Mouse (Mus musculus): ENCODE data around the gene Fam208a.

Fam208a gene

DNA sequence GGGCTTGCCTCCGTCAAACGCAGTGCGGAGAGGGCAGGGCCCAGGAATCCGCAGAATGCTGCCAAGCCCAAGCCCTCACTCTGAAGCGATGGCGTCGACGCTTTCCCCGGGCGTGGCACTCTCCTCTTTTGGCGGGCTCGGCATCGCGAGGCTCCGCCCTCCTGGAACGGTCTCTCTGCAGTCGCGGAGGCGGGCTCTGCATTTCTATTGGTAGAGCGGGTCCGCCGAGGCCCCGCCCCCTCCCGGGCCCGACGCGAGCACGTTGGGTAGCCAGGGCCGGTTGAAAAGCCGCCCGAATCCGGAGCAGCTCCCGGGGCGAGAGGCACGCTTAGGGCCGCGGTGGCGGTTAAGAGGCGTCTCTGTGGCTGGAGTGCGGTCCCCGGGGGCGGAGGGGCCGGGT is at the start of gene Fam208a:
Fam208a (plus strand) TSS at position 262 of the 400 bp plus-strand sequence.
- peak; percentile 96 for DNase-seq (ENCODE audit: low spot score)

DNA sequence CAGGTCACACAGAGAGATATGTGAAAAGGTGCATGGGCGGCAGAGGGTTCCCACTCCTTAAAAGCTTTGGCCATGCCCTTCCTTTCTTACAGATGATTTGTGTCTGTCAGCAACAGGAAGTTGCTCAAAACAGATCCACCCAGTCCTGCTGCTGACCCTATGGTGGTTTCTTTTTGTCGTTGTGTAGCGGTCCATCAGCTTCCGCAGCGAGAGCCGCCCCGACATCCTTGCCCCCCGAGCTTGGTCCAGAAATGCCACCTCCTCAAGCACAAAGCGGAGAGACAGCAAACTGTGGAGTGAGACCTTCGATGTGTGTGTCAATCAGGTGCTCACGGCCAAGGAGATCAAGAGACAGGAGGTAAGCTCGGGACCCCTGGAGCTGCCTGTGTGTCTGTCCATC is 49.2 kb upstream of the Fam208a start:
- DNase-seq (ENCODE audit: low spot score), result no peak

DNA sequence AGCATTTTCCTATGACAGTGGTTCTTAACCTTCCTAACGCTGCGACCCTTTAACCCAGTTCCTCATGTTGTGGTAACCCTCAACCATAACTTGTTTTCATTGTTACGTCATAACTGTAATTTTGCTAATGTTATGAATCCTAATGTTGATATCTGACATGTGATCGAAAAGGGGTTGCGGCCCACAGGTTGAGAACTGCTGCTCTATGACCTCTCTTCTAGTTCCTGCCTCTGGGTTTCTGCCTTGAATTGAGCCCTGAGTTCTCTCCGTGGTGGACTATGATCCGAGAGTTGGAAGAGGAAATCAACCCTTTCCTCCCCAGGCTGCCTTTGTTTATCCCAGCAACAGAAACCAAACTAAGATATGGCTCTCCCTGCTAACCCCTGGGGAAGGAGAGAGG is 47.2 kb upstream of the Fam208a start:
- DNase-seq (ENCODE audit: low spot score), result no peak

- DNase-seq (ENCODE audit: low spot score), result no peak
Measured at GRCm38 (mm10) chr14:27383321-27383830, 45.3 kb upstream of the Fam208a start.

GRCm38 (mm10) chr14:27384143-27384542 is 44.5 kb upstream of the Fam208a start:
- DNase-seq (ENCODE audit: low spot score), result no peak

DNA sequence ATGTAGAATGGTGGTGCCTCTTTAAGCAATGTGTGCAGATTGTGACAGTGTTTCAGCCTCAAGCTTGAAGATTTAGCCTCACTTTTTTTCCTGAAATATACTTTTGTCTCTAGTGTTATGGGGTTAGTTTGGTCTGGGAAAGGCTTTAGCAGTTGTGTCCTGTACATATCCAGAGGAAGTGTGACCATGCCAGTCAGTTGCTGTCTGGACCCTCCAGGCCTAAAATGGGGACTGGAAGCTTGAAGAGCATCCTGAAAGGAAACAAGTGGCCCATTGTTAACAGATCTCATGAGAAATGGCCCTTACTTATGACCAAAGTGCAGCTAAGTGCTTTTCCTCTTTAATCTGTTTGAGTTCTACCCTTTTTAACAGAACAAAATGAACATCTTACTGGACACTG is 40.0 kb upstream of the Fam208a start:
- no peak for DNase-seq (ENCODE audit: low spot score)

GRCm38 (mm10) chr14:27389722-27390121 is 38.9 kb upstream of the Fam208a start:
- no peak for DNase-seq (ENCODE audit: low spot score)

DNA sequence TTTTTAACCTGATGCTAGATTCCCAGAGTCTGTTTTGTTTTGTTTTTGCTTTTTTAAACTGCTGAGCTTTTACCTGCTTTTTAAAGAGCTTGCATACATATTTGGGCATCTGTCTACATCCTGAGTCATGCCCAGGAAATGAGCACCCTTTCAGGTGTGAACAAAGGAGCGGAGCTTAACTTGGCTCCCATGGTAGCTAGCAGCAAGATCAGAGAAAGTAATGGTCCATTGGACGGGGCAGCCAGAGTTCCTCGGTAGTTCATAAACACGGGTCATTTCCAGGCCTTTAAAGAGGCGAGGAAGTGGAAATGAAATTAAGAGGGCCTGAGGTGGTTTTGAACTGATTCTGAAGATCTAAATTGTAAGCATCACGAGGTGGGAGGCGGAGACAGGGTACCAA is 38.0 kb upstream of the Fam208a start:
- no peak for DNase-seq (ENCODE audit: low spot score)

- DNase-seq (ENCODE audit: low spot score), result no peak
Measured at GRCm38 (mm10) chr14:27391776-27392308, 36.8 kb upstream of the Fam208a start.

DNA sequence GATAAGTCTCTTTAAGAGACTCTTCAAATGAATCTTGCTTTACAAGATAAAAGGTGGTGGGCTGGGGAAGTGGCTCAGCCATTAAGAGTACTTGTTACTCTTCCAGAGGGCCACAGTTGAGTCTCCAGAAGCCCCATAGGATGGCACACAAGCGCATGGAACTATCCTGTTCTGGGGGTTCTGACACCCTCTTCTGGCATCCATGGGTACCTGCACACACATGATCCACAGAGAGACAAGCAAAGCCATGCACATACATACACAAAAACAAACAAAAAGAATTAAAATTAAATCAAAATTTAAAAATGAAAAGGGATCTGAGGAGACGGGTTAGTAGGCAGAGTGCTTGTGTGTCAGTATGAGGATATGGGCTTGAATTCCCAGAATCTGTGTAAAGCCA is 36.0 kb upstream of the Fam208a start:
- no peak for DNase-seq (ENCODE audit: low spot score)

- DNase-seq (ENCODE audit: low spot score), result no peak
Measured at GRCm38 (mm10) chr14:27393806-27394205, 34.8 kb upstream of the Fam208a start.

DNA sequence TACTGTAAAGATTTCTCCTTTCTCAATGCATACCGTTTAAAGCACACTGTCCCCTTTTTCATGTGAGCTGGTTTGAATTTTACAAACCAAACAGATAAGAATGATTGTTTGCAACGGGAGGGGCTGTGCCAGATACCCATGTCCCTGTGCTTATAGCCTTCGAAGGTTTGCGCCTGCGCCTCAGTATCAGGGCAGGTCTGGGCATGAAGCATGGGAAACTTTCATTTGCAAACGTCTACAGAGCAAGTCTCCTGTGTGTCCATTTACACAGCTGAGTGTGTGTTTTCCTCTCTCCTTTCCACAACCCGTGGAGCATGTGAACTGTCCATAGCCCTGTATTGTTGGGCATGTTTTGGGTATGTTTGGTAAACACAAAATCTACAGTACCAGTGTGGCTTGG is 32.2 kb upstream of the Fam208a start:
- DNase-seq (ENCODE audit: low spot score), result peak; percentile 58

GRCm38 (mm10) chr14:27397526-27397925 is 31.1 kb upstream of the Fam208a start:
- DNase-seq (ENCODE audit: low spot score), result no peak

- DNase-seq (ENCODE audit: low spot score), result no peak
Measured at GRCm38 (mm10) chr14:27400495-27400894, 28.1 kb upstream of the Fam208a start.

DNA sequence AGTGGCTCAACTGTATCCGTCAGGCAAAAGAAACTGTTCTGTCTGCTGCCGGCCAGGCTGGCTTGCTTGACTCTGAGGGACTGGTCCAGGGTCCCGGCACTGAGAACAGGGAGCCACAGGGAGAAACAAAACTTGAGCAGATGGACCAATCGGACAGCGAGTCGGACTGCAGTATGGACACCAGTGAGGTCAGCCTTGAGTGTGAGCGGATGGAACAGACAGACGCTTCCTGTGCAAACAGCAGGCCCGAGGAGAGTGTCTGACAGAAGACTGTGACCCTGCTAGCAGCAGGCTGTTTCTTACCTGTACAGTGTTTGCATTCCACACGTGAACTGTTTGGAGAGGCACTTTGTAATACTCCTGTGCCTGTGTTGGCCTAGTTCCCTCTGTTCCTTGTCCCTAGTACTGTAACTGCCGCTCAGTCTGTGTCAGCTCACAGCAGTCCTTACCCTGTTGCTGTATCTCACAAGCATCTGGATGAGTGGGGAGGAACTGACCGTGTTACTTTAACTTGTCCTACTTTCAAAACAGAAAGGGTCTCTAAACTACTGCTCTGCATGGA is 26.8 kb upstream of the Fam208a start:
- no peak for DNase-seq (ENCODE audit: low spot score)

DNA sequence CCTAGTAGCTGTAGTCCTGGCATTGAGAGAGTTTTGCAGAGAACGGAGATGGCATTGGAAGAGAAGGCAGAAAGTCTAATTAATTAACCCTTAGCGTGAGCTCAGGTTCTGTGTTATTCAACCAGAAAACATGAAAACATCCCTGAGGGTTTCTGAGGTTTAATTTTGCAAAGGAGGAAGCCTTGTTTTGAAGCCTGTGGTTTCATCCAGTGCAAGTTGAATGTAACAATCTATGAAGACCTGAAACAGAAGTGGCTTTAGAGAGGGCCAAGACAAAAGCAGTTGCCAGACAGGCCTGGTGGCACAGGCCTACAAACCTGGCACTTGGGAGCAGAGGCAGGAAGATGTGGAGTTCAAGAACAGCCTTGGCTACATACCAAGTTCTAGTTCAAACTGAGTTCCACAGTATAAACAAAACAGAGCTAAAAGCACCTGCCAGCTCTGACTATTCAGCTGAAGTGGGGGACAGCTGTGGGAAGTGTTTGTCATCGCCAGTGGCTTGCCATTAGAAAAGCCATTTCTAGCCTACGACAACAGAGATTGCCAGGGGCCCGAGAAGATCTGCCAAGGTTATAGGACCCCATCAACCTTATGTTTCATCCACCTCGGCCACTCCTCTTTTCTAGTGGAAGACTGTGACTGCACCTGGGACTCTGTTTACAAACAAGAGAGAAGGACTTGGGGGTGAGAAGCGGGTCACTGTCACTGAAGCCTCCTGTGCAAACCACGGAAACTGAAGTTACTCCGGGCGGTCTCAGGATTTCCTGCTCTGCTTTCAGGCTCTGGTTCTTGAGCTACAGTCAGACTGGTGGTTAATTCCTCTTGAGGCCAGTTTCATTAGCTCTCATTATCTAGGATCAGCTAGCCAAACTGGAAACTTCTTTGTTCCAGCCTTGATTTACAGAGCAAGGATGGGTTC is 26.0 kb upstream of the Fam208a start:
- DNase-seq (ENCODE audit: low spot score), result no peak

DNA sequence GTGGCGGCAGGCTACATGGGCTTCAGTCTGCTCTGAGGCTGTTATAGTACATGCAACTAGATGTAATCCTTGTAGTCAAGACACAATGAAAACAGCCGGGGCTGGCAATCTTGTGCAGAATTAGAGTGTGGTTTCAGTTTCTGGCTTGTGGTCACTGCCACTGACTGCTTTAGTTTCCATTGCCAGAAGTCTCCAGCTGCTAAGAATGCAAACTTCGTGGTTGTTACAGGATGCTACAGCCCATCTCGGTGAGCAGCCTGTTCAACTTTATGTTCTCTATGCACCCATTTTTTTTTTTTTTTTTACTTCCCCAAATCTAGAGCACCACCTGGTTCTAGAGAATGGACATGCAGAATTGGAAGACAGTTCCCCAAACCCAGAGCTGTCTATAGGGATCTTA is 23.2 kb upstream of the Fam208a start:
- DNase-seq (ENCODE audit: low spot score), result no peak

DNA sequence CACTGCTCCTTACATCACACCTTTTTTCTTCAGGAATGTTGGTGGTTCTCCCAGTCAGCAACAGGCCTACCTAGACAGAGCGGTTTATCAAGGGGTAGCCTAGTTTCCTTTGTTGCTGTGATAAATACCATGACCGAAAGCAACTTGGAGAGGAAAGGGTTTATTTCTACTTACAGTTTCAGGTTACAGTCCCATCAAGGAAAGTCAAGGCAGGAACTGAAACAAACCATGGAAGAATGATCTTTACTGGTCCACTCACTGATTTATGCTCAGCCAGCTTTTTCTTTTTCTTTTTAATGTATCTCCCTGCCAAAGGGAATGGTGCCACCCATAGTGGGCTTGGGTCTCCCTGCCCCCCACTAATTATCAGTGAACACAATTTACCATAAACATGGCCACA is 22.7 kb upstream of the Fam208a start:
- DNase-seq (ENCODE audit: low spot score), result no peak

DNA sequence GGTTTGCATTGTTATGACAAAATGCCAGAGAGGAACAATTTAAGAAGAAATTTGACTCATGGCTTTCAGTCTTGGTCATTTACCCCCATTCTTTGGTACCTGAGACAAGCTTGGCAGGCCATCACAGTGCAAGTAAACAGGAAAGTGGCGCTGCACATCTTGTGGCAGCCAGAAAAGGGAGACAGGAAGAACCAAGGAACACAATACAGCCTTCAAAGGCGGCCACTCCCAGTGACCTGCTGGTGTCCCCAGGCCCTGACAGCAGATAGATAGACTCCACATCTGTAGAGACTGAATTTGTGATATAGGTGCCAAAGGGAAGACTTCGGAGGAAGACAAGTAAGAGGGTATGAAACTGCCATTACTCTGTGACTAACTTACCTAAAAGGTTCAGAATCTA is 20.4 kb upstream of the Fam208a start:
- DNase-seq (ENCODE audit: low spot score), result no peak

GRCm38 (mm10) chr14:27409662-27410061 is 19.0 kb upstream of the Fam208a start:
- DNase-seq (ENCODE audit: low spot score), result no peak

DNA sequence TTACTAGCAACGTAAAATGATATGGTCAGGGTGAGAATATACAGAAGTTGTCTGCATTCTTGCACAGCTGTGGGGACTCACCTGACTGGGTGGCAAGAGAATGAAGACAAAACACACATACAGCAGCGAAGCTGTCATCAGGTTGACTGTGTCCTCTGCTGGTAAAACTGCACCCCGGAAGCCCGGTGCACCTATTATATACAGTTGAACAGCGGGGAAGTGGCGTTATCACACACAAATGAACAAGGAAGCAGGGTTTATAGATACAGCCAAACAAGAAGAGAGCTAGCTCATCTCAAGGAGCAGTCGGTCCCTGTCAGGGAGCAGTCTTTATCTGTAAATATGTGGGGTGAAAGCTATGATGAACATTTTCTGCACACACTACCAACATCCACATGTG is 17.1 kb upstream of the Fam208a start:
- DNase-seq (ENCODE audit: low spot score), result no peak

DNA sequence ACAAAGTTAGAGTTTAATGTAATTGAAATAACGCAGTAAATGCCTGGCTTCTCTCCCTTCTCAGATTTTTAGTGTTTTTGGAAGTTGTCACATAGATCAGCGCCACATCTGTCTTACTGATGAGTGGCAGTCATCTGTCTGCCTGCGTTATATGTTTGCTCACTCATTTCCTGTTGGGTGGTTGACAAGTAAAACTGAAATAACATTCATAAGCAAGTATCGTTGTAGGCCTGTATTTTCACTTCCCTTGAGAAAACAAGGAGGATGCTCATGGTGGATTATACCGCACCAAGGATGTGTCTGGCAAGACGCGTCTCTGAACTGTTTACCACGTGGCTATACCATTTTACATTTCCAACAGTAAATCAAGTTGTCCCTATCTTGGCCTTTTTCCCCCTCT is 15.9 kb upstream of the Fam208a start:
- DNase-seq (ENCODE audit: low spot score), result no peak

GRCm38 (mm10) chr14:27413961-27414360 is 14.7 kb upstream of the Fam208a start:
- no peak for DNase-seq (ENCODE audit: low spot score)
